Mouse (Mus musculus): ENCODE data around the gene Pik3r4.
"Not testable (repeated sequence)": the region's sequence is repeated elsewhere in the genome, so short reads cannot be mapped to it uniquely, and the experiment has no call there.

Gene Pik3r4

GRCm38 (mm10) chr9:105642460-105643371 lies at the start of gene Pik3r4:
TSS of gene Pik3r4 (plus strand) at chr9:105642978.
- DNase-seq (ENCODE audit: low read depth, low spot score), result peak; percentile 99

DNA sequence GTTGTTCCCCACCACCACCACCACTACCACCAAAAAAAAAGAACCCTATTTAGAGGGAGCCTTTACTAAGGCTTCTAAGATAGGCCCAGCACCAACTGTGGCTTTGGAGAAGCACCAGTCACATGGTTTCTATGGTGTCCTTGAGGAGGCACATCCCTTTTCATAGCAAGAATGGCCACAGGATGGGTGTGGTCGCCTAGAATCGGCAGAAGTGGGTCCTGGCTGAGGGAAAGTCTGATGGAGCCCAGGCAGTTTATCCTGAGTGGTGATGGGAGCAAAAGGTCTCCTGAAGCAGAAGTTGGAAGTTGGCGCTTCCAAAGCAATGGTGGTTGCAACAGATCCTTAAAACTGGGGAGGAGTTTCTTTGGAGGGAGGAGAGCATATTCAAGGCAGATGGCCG lies 43.9 kb upstream of the Pik3r4 start:
- DNase-seq (ENCODE audit: low read depth, low spot score), result no peak

DNA sequence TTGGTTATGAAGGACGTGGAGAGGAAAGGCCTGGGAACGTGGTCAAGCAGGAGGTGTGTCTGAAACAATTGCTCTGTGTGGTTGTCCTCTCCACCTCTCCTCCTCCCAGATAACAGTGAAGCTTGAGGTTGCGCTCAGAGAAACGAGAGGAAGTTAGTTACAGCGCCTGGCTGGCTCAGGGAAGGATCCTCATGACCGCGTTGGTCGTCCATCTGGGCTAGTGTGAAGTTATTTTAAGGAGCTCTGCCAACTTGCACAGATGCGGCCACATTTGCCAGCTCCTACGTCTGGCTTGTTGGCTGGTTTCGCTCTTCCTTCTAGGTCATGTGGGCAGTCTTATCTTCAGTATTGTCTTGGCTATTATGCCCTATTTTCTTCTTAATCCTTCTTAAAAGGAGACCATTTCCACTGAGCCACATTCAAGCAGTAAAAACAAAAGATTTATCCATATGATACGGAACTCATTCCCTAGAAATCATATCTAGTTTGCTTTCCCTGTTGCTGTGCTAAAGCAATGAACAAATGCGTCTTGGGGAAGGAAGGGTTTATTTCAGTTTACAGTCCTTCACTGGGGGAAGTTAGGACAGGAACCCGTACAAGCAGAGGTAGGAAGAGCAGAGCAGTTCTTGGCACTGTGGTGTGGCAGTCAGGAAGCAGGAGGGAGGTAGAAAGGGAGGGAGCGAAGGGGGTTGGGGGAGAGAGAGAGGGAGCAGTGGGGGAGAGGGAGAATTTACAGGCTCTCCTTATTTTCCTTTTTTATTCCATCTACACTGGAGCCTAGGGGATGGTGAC lies 30.6 kb upstream of the Pik3r4 start:
- DNase-seq (ENCODE audit: low read depth, low spot score), result no peak

DNA sequence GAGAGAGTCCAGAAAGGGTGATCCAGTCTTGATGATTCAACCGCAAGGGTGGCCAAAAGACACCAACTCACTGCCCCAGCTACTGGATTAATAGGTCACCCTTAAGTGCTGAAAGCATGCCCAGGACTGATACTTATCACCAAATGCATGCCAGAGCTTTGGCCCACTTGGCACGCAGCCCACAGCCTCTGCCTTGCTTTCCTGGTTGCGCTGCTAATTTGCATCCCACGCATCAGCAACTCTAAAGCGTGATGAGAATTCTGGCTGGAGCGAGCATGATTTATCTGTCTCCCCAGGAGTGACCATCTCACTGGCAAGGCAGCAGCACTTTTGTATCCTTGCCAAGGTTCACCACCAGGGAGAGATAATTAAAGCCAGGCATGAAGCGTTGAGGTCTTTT lies 29.9 kb upstream of the Pik3r4 start:
- DNase-seq (ENCODE audit: low read depth, low spot score), result peak; percentile 3

DNA sequence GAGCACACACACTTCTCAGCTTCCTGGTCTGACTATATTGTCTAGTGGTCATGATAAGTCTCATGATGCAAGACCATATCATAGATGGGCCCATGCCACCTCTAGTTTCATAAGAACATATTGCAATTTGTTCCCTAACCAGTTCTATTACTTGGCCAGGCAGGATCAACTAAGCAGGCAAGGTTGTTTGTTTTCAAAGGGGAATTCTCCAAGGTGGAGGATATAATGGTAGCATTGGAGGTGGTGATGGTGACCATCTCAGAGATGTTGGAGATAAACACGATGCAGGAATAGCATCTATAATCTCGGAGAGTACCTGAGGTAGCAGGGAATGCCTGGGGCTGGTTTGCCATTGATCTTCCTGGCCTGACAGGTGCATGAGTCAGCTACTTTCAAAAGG lies 26.8 kb upstream of the Pik3r4 start:
- no peak for DNase-seq (ENCODE audit: low read depth, low spot score)

- DNase-seq (ENCODE audit: low read depth, low spot score), result peak; percentile 79
Observed at GRCm38 (mm10) chr9:105617274-105617673, 25.5 kb upstream of the Pik3r4 start.

- peak; percentile 32 for DNase-seq (ENCODE audit: low read depth, low spot score)
Observed at GRCm38 (mm10) chr9:105633961-105634360, 8.8 kb upstream of the Pik3r4 start.

GRCm38 (mm10) chr9:105641377-105641776 lies 1.4 kb upstream of the Pik3r4 start:
- DNase-seq (ENCODE audit: low read depth, low spot score), result not testable (repeated sequence)

DNA sequence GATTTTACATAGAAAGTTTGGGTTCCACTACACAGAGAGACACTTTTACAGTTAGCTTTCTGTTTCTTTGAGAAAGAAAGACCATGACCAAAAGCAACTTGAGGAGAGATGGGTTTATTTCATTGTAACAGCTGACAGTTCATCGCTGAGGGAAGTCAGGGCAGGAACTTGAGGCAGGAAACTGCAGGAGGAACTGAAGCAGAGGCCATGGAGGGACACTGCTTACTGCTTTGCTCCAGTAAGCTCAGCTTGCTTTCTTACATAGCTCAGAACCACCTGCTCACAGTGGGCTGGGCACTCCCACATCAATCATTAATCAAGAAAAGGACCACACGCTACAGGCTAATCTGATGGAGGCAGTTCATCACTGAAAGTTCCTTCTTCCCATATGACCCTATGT lies 13.4 kb downstream of the Pik3r4 start:
- no peak for DNase-seq (ENCODE audit: low read depth, low spot score)

DNA sequence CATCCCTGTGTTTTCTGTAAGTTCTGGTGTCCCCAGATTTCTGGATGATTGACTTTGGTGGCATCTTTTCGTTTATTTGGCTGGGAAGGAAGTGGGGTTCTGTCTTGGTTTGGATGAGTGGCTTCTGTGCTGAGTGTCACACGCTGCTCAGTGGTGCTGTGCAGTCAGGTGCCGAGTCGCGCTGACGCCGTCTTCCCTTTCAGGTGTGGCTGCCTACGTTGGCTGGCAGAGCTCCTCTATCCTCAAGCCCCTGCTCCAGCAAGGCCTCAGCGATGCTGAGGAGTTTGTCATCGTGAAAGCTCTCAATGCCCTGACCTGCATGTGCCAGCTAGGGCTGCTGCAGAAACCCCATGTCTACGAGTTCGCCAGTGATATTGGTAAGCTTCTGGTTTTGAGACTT lies 15.4 kb downstream of the Pik3r4 start:
- no peak for DNase-seq (ENCODE audit: low read depth, low spot score)

DNA sequence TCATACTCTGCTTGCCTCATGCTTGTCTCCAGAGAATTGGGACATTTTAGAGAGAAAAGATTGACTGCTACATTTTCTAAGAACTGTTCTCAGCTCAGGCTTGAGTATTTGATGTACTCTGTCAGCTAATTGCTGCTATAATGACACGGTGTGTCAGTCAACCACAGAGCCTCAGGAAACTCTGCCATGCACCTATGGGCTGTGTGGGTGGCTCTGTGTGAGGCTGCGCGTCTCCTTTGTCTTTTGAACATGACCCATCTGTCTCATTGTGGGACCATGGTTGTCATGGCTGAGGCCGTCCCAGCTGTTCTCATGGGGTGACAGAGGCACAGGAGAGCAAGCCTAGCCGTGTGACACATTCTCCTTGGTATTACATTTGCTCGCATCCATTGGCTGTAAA lies 17.1 kb downstream of the Pik3r4 start:
- no peak for DNase-seq (ENCODE audit: low read depth, low spot score)

DNA sequence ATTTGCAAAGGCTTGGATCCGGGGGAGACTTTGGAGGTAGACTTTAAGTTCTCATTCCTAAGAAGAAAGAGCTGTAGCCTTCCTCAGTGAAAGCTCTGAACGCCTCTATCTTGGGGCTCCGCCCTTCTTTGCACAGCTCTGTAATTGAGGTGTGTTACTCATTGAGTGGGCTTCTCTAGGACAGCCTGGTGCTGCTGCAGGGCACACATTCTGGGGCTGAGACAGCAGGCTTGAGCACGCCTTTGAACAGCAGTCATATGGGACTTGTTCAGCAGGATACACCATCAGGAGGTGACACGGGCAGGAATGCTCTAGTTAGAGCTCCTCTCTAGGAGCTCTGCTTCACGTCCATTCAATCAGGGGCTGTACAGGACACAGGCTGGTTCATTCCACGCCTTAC lies 22.5 kb downstream of the Pik3r4 start:
- no peak for DNase-seq (ENCODE audit: low read depth, low spot score)

DNA sequence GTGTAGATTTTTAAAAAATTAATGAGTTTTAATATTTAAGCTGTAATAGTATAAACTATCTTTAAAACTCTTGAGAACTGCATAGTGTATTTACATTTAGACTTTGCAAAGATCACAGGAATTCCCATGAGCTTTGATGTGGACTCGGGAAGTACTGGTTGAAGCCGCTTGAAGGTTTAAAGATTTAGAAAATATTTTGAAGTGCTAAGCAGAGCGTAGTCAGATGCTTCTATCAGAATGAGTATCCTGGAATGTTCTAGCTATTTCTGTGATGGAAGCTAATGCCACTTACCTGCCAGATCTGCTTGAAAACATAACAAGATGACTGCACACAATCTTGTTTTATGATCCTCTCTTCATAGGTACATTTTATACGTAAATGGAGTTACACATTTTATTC lies 28.1 kb downstream of the Pik3r4 start:
- DNase-seq (ENCODE audit: low read depth, low spot score), result no peak

- DNase-seq (ENCODE audit: low read depth, low spot score), result no peak
Observed at GRCm38 (mm10) chr9:105672032-105672431, 29.3 kb downstream of the Pik3r4 start.

DNA sequence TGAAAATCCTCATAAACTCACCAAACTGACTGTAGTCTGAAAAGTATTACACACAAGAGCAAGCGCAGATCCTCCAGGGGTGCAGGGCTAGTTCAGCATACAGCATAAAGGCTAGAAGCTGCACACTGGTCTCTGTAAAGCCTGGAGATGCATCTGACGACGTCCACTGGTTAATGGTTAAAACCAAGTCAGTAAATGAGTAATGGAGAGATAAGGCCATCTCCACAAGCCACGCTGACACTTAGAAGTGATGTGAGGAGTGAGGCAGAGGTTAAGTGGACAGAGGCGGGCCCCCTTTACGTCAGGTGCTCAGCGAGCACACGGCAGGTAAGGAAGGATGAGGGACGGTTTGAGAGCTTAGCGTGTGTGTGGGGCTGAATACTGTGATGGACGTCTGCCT lies 33.2 kb downstream of the Pik3r4 start:
- no peak for DNase-seq (ENCODE audit: low read depth, low spot score)

DNA sequence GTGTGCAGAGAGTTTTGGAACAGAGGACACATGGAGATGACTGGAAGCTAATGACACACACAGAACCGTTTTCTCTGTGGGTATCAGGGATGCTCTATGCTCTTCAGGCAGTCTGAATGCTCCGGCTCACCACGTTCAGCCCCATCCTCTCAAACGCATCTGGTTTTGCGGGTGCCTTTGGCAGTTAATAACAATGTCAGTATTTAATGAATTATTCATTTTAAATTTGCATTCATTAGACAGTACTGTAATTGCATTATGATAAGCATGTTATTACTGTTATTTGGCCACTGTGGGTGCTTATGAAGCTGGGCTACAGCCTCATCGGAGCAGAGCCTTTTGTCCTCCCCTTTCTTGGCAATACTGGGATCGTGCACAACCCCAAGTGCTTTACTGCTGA lies 38.6 kb downstream of the Pik3r4 start:
- no peak for DNase-seq (ENCODE audit: low read depth, low spot score)

DNA sequence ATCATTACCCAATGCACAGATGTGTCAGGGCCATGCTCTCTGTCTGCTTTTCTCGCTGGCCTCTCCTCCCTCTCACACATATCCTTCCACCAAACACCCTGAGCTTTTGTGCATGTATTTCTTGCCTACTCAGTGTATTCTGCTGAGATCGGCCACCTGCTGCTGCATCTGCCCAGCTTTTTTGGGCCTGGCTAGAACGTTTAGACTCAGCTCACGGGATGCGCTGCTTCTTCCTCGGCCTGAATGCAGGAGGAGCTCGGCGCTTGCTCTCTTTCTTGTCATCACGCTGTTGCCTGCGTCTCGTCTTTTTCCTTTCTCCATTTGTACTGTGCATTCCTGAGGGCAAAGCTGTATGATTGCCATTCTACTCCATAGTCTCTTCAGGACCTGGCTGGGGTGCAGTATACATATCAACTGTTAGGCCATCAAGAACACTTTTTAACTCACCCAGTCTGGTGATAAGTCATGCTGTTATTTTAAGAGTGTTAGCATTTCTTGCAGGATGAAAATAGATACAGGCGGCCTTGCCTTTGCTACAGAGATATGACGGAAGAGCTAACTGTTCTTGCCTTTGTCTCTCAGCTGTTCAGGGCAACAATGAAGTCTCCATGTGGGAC lies 41.9 kb downstream of the Pik3r4 start:
- no peak for DNase-seq (ENCODE audit: low read depth, low spot score)

GRCm38 (mm10) chr9:105689485-105689884 lies 46.7 kb downstream of the Pik3r4 start:
- no peak for DNase-seq (ENCODE audit: low read depth, low spot score)

GRCm38 (mm10) chr9:105692472-105692871 lies 49.7 kb downstream of the Pik3r4 start:
- no peak for DNase-seq (ENCODE audit: low read depth, low spot score)

DNA sequence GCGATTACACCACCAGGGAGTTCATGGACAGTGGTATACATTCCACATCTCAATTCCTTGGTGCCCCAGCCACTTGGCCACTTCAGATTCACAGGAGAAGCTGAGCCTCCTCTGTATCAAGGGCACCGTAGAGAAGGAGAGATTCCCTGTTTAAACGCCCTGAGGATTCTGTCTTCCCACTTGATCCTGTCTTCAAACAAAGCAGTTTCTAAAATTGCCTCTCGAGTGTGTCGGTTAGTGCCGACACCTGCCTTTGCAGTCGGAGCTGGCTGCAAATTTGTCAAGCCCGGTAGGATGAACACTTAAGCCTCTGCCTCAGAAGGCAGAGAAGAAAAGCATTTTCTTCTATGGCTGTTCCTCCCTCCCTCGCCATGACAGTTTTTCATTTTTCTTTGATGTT lies 50.3 kb downstream of the Pik3r4 start:
- DNase-seq (ENCODE audit: low read depth, low spot score), result no peak

GRCm38 (mm10) chr9:105693854-105694253 lies 51.1 kb downstream of the Pik3r4 start:
- DNase-seq (ENCODE audit: low read depth, low spot score), result peak; percentile 75

GRCm38 (mm10) chr9:105696818-105697564 lies 54.2 kb downstream of the Pik3r4 start:
- DNase-seq (ENCODE audit: low read depth, low spot score), result peak; percentile 92
